Mouse (Mus musculus): ENCODE measurements around the gene Coro6.

DNA sequence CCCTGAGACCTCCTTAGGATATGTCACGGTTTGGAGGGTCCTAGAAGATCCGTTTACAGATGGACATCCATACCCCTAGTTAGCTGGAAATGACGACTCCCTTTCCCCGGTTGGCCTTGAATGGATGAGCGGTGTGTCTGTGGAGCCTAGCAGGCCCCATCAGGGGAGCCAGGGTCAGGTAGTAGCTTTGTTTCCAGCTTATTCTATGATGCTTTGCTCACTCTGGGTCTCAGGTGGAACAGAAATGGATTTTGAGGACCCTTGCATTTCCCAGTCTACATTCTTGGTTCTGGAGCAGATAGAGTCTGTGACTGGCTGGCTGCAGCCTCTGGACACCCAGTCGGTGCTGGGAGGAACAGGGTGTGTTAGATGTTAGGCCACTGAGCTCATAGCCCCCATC lies 32.6 kb downstream of the Coro6 start:
- TF ChIP-seq CTCF (IDR thresholded peaks at IDR 0.05; ENCODE audit: borderline replicate concordance, control insufficient read depth, extremely low read depth, insufficient read depth, low read length, poor library complexity) (no peak), POLR2A (IDR thresholded peaks at IDR 0.05; ENCODE audit: control insufficient read depth, extremely low read depth, insufficient read depth, low read length, poor library complexity) (no peak)

All from thymus, adult 2 months (tissue).